Mouse (Mus musculus) heart, adult 2 months (tissue): ENCODE measurements around the gene Btbd2. TPM values are rescaled to one million over a fixed set of nuclear protein-coding genes. Genes with fewer than 3 reads are reported as not detected.

Experiments used
- DNase-seq, 2 experiments: peaks; one replicate each; pipeline ENCODE4 v3.0.0; 2021
- H3K27ac ChIP-seq: fragments of 200-600 bp; 2 replicates; pipeline ENCODE4 v1.8.1; 2022
- H3K27me3 ChIP-seq: fragments of 200-500 bp; 2 replicates; pipeline ENCODE4 v1.6.1; 2012; ENCODE audit warnings: mild to moderate bottlenecking, low read length, inconsistent platforms, mixed read lengths; ENCODE audit not compliant: control insufficient read depth, insufficient read depth
- H3K36me3 ChIP-seq: fragments of 200-500 bp; 2 replicates; pipeline ENCODE4 v1.6.1; 2012; ENCODE audit warnings: low read length, inconsistent platforms; ENCODE audit not compliant: control insufficient read depth, insufficient read depth
- H3K4me1 ChIP-seq: fragments of 200-500 bp; 2 replicates; pipeline ENCODE4 v1.6.1; 2011; ENCODE audit warnings: low read length; ENCODE audit not compliant: control insufficient read depth, insufficient read depth
- H3K4me3 ChIP-seq: fragments of 200-600 bp; 2 replicates; pipeline ENCODE4 v1.8.1; 2022
- H3K79me2 ChIP-seq: fragments of 200-500 bp; replicated peaks from 2 replicates; pipeline ENCODE4 v1.6.1; 2012; ENCODE audit warnings: mild to moderate bottlenecking, inconsistent platforms, low read length, moderate library complexity, mixed read lengths; ENCODE audit not compliant: control insufficient read depth, insufficient read depth
- H3K9ac ChIP-seq: fragments of 200-500 bp; 2 replicates; pipeline ENCODE4 v1.6.1; 2012; ENCODE audit warnings: low read depth, mild to moderate bottlenecking, control low read depth, inconsistent platforms, low read length, mixed read lengths
- CTCF ChIP-seq: fragments of 200-600 bp; IDR thresholded peaks from 2 replicates; pipeline ENCODE4 v1.8.1; 2022; ENCODE audit warnings: antibody characterized with exemption, mild to moderate bottlenecking, moderate library complexity
- EP300 ChIP-seq: fragments of 200-500 bp; IDR thresholded peaks from 2 replicates; pipeline ENCODE4 v1.6.1; 2011; ENCODE audit warnings: low read depth, low read length, control low read depth; ENCODE audit not compliant: insufficient read depth
- POLR2A ChIP-seq: fragments of 200-500 bp; IDR thresholded peaks from 2 replicates; pipeline ENCODE4 v1.6.1; 2011; ENCODE audit warnings: mild to moderate bottlenecking, low read depth, low read length, control low read depth; ENCODE audit not compliant: insufficient read depth
- WGBS: fragments of 180-500 bp; shearing (Covaris S2); methylation state at CpG from one replicate; pipeline ENCODE4 v1.1.7; 2018; 5-methylcytosine and 5-hydroxymethylcytosine counted together
- intact Hi-C: fragments of 180-260 bp; cut with DNase I; formaldehyde crosslinking; loops from one replicate; pipeline ENCODE4 v1.15.1; 2025
- long read RNA-seq: library from polyadenylated mRNA; stranded (forward); transcript quantifications from one replicate; pipeline ENCODE4 v2.0.0, GENCODE M21; 2021
- polyA plus RNA-seq: library from polyadenylated mRNA; depleted of rRNA; stranded (reverse); fragments of >200 nt; gene quantifications from 2 replicates; pipeline ENCODE4 v1.2.3, GENCODE M21; 2012; rRNA removed
- total RNA-seq, 2 experiments: library from RNA; stranded (reverse); gene quantifications; 2 replicates each; pipeline ENCODE4 v1.2.3; 2021

Btbd2 gene
- 10 to 100 TPM; 43.7 to 44.2 TPM for total RNA-seq
- 57.3 and 60.1 TPM in 2 replicates for polyA plus RNA-seq
- long read RNA-seq, transcript Btbd2-202 (9 exons, 2,449 nt), result major isoform, 61 of 81 reads
- long read RNA-seq, partial matches to known transcripts, result 2 of 81 reads
- long read RNA-seq, other reads (novel, unspliced or antisense), result 18 of 81 reads

DNA sequence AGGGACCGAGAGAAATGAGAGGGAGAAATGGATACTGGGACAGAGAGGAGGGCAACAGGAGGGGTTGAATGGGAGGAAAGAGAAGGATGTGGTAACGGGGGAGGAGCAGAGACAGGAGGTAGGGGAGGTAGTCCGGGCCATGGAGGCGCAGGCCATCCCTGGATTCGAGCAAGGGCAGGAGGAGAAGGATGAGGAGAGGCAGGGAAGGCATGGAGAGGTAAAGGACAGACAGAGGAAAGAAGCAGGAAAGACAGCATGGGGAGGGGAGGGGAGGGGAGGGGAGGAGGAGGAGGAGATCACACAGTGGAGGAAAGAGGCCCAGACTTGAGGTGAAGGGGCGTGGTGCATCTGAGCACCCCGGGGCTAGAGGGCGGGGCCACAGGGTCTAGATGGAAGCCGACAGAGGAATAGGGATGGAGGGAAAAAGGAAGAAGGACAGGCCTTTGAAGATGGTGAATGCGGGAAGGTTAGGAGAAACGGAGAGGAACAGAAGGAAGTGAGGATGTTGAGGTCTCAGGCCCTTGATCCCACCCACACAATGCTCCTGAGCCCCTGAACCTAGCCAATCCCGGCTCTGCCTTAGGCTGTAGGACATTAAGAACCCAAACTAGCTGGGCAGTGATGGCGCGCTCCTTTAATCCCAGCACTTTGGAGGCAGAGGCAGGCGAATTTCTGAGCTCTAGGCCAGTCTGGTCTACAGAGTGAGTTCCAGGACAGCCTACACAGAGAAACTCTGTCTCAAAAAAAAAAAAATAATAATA, at the start of gene Btbd2:
Btbd2 (minus strand) TSS at position 209 of the 761 bp plus-strand sequence.
- Histone ChIP-seq H3K9ac (peak within 1 kb of the TSS; percentile 94), H3K4me3 (peak within 1 kb of the TSS; percentile 73), H3K27me3 (no peaks in the 10 kb centered on the region), H3K36me3 (no peaks in the 10 kb centered on the region), H3K4me1 (peaks cover 10% of the 10 kb centered on the region), H3K79me2 (no peaks in the 10 kb centered on the region; the same call in 1 of the 2 replicates), H3K27ac (peak within 1 kb of the TSS; percentile 81)
- intact Hi-C loops, result no loop called here
- no peak for DNase-seq
- WGBS, result 37% methylated on average over 15 of the region's 15 CpGs
- no peak for TF ChIP-seq POLR2A
- no peak for TF ChIP-seq CTCF
- no peak for TF ChIP-seq EP300

DNA sequence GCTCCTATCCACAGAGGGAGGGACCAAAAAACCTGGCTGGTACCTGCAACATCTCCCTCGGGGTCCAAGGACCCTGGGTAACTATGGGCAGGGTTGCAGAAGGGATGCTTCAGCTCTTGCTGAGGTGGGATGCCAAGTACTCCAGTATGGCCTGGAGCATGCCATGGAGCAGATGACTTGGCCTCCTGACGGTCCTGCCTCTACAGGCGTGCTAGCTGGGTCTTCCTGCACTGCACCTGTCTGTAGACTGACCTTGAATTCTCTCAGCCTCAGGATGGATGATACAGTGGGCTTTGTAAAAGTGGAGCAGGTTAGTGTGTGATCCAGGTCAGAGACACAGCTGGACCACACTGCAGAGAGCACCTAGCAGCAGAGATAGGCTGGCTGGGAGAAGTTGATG, 48.6 kb upstream of the Btbd2 start:
- no peaks in the 10 kb centered on the region for H3K27me3 ChIP-seq
- intact Hi-C loops, result no loop called here
- TF ChIP-seq EP300, result no peak
- TF ChIP-seq CTCF, result no peak
- TF ChIP-seq POLR2A, result no peak
- H3K9ac ChIP-seq, result no peak overlapping the region
- no peaks in the 10 kb centered on the region for H3K79me2 ChIP-seq
- no peak overlapping the region for H3K27ac ChIP-seq
- no peaks in the 10 kb centered on the region for H3K36me3 ChIP-seq
- H3K4me1 ChIP-seq, result no peaks in the 10 kb centered on the region
- DNase-seq, result no peak
- WGBS, result 75% methylated on average over 3 of the region's 3 CpGs
- H3K4me3 ChIP-seq, result no peak overlapping the region

DNA sequence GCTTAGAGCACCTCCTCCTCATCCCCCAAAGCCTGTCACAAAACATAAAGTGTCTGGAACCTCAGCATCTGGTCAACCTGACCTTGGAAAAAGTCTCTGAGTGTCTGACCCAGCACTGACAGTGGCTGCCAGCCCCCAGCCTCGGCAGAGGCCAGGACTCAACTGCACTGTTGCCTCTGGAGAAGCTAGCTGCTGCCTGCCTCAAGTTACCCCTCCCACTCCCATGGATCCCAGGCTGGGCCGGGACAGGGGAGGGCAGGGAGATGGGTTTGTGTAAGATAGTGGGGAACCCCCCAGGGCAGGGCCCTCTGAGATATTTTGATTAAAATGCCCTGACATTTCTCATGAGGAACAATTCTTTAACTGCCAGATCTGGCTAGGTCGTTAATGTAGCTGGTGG, 48.2 kb upstream of the Btbd2 start:
- H3K27me3 ChIP-seq, result no peaks in the 10 kb centered on the region
- DNase-seq, result no peak
- H3K79me2 ChIP-seq, result no peaks in the 10 kb centered on the region
- H3K36me3 ChIP-seq, result no peaks in the 10 kb centered on the region
- no peak overlapping the region for H3K4me3 ChIP-seq
- 39% methylated on average over 3 of the region's 3 CpGs for WGBS
- no peaks in the 10 kb centered on the region for H3K4me1 ChIP-seq
- H3K27ac ChIP-seq, result no peak overlapping the region
- no peak overlapping the region for H3K9ac ChIP-seq
- intact Hi-C loops, result no loop called here
- TF ChIP-seq CTCF, result no peak
- TF ChIP-seq EP300, result no peak
- no peak for TF ChIP-seq POLR2A

DNA sequence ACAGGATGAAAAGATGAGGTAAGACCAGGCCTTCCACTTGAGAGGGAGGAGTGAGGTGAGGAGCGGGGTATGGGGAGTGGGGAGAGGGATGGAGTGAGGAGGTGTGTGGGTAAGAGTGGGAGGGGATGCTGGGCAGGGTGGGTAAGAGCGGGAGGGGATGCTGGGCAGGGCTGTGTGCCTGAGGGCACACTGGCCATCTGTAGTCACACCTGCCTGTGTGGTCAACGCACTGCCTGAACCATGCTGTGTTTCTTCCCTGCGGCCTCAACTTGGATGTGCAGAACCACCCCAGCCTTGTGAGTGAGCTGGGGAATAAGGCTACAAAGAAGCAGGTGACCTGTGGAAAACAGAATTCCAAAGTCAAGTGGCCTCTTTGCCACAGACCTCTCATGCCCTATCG, 47.5 kb upstream of the Btbd2 start:
- Histone ChIP-seq H3K9ac (no peak overlapping the region), H3K27ac (no peak overlapping the region), H3K36me3 (no peaks in the 10 kb centered on the region), H3K79me2 (no peaks in the 10 kb centered on the region), H3K4me1 (no peaks in the 10 kb centered on the region; the same call in 1 of the 2 replicates), H3K27me3 (no peaks in the 10 kb centered on the region), H3K4me3 (no peak overlapping the region)
- intact Hi-C loops, result loop anchor here (5.0 kb wide), 1 partner anchor 272 kb away; the partner anchor contains the start of gene Tcf3
- DNase-seq, result no peak
- WGBS, result 85% methylated on average over 5 of the region's 5 CpGs
- no peak for TF ChIP-seq CTCF
- TF ChIP-seq POLR2A, result no peak
- TF ChIP-seq EP300, result no peak

DNA sequence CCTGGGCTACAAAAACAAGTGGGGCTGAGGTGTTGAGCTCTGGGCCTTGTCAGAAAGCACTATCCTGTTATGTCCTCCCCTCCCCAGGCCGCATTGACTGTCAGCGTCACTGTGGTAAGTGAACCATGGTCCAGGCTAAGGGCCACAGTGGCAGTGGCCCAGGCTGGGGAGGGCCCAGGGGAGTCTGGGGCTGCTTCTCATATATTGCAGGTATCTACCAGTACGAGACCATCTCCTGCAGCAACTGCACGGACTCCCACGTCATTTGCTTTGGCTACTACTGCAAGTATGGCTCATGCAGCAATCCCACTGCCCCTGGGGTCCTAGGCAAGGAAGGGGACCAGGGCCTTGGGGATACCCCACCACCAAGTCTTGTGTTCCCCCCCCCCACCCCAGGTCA, 46.8 kb upstream of the Btbd2 start:
- H3K27ac ChIP-seq, result no peak overlapping the region
- no peak overlapping the region for H3K9ac ChIP-seq
- H3K27me3 ChIP-seq, result no peaks in the 10 kb centered on the region
- 93% methylated on average over 5 of the region's 5 CpGs for WGBS
- no peak for TF ChIP-seq CTCF
- TF ChIP-seq POLR2A, result no peak
- H3K36me3 ChIP-seq, result no peaks in the 10 kb centered on the region
- no peaks in the 10 kb centered on the region; the same call in 1 of the 2 replicates for H3K4me1 ChIP-seq
- H3K79me2 ChIP-seq, result no peaks in the 10 kb centered on the region
- H3K4me3 ChIP-seq, result no peak overlapping the region
- no peak for DNase-seq
- intact Hi-C loops, result loop anchor here (2.0 to 5.0 kb wide), 2 partner anchors 37 to 271 kb away; partner anchors contain the start of gene Tcf3
